Mouse (Mus musculus): ENCODE measurements around the gene Trim75. TPM values are rescaled to one million over a fixed set of nuclear protein-coding genes. Genes with fewer than 3 reads are reported as not detected.

The Trim75 gene
- polyA plus RNA-seq, 1 experiment from 2014 or later: not detected

GRCm38 (mm10) chr8:64983150-64983897 is 4.3 kb downstream of the Trim75 start:
- H3K4me1 ChIP-seq (replicated peaks; ENCODE audit: control insufficient read depth, insufficient read depth, low read length): no peaks in the 10 kb centered on the region
- no peak overlapping the region for H3K9ac ChIP-seq (ENCODE audit: low read depth, low read length)
- TF ChIP-seq CTCF (IDR thresholded peaks at IDR 0.05; ENCODE audit: low read depth): no peak
- H3K27ac ChIP-seq (ENCODE audit: low read depth, low read length): no peak overlapping the region
- no peak overlapping the region for H3K4me2 ChIP-seq (replicated peaks; ENCODE audit: low read depth)
- no peaks in the 10 kb centered on the region for H3K27me3 ChIP-seq (replicated peaks; ENCODE audit: control insufficient read depth, insufficient read depth, low read length)
- no peak for ATAC-seq
- WGBS: 77% methylated on average over 20 of the region's 20 CpGs
- no peak overlapping the region for H3K4me3 ChIP-seq (ENCODE audit: low read depth, low read length)
- no peaks in the 10 kb centered on the region for H3K9me3 ChIP-seq (ENCODE audit: control insufficient read depth)
- H3K36me3 ChIP-seq (ENCODE audit: control insufficient read depth, insufficient read depth): no peaks in the 10 kb centered on the region

GRCm38 (mm10) chr8:64962836-64963235 is 24.8 kb downstream of the Trim75 start:
- H3K4me1 ChIP-seq (replicated peaks; ENCODE audit: control insufficient read depth, insufficient read depth, low read length): no peaks in the 10 kb centered on the region
- no peak for ATAC-seq
- peaks cover 45% of the 10 kb centered on the region for H3K36me3 ChIP-seq (ENCODE audit: control insufficient read depth, insufficient read depth)
- peak; percentile 43; the same call in 1 of the 2 replicates for TF ChIP-seq CTCF (IDR thresholded peaks at IDR 0.05; ENCODE audit: low read depth)
- H3K27ac ChIP-seq (ENCODE audit: low read depth, low read length): no peak overlapping the region
- H3K9ac ChIP-seq (ENCODE audit: low read depth, low read length): no peak overlapping the region
- no peak overlapping the region for H3K4me3 ChIP-seq (ENCODE audit: low read depth, low read length)
- no peaks in the 10 kb centered on the region for H3K27me3 ChIP-seq (replicated peaks; ENCODE audit: control insufficient read depth, insufficient read depth, low read length)
- H3K4me2 ChIP-seq (replicated peaks; ENCODE audit: low read depth): no peak overlapping the region
- no peaks in the 10 kb centered on the region for H3K9me3 ChIP-seq (ENCODE audit: control insufficient read depth)

- no peak for TF ChIP-seq CTCF (IDR thresholded peaks at IDR 0.05; ENCODE audit: low read depth)
- H3K9ac ChIP-seq (ENCODE audit: low read depth, low read length): no peak overlapping the region
- no peak overlapping the region for H3K4me3 ChIP-seq (ENCODE audit: low read depth, low read length)
- no peaks in the 10 kb centered on the region for H3K9me3 ChIP-seq (ENCODE audit: control insufficient read depth)
- ATAC-seq: no peak
- no peaks in the 10 kb centered on the region for H3K4me1 ChIP-seq (replicated peaks; ENCODE audit: control insufficient read depth, insufficient read depth, low read length)
- no peak overlapping the region for H3K4me2 ChIP-seq (replicated peaks; ENCODE audit: low read depth)
- H3K27ac ChIP-seq (ENCODE audit: low read depth, low read length): no peak overlapping the region
- H3K36me3 ChIP-seq (ENCODE audit: control insufficient read depth, insufficient read depth): peaks cover 43% of the 10 kb centered on the region
- WGBS: 86% methylated on average over 9 of the region's 9 CpGs
- no peaks in the 10 kb centered on the region for H3K27me3 ChIP-seq (replicated peaks; ENCODE audit: control insufficient read depth, insufficient read depth, low read length)
Observed at GRCm38 (mm10) chr8:64959025-64959424, 28.6 kb downstream of the Trim75 start.

GRCm38 (mm10) chr8:64952101-64952500 is 35.5 kb downstream of the Trim75 start:
- no peaks in the 10 kb centered on the region for H3K27me3 ChIP-seq (replicated peaks; ENCODE audit: control insufficient read depth, insufficient read depth, low read length)
- H3K27ac ChIP-seq (ENCODE audit: low read depth, low read length): no peak overlapping the region
- WGBS: 89% methylated on average over 6 of the region's 6 CpGs
- no peaks in the 10 kb centered on the region for H3K36me3 ChIP-seq (ENCODE audit: control insufficient read depth, insufficient read depth)
- ATAC-seq: no peak
- no peaks in the 10 kb centered on the region; the same call in 1 of the 2 replicates for H3K4me1 ChIP-seq (replicated peaks; ENCODE audit: control insufficient read depth, insufficient read depth, low read length)
- H3K9me3 ChIP-seq (ENCODE audit: control insufficient read depth): no peaks in the 10 kb centered on the region
- H3K9ac ChIP-seq (ENCODE audit: low read depth, low read length): no peak overlapping the region
- no peak for TF ChIP-seq CTCF (IDR thresholded peaks at IDR 0.05; ENCODE audit: low read depth)
- no peak overlapping the region for H3K4me2 ChIP-seq (replicated peaks; ENCODE audit: low read depth)
- H3K4me3 ChIP-seq (ENCODE audit: low read depth, low read length): no peak overlapping the region

GRCm38 (mm10) chr8:64948371-64948770 is 39.3 kb downstream of the Trim75 start:
- Histone ChIP-seq H3K4me2 (replicated peaks; ENCODE audit: low read depth) (no peak overlapping the region), H3K27me3 (replicated peaks; ENCODE audit: control insufficient read depth, insufficient read depth, low read length) (no peaks in the 10 kb centered on the region; the same call in 1 of the 2 replicates), H3K9ac (ENCODE audit: low read depth, low read length) (no peak overlapping the region), H3K9me3 (ENCODE audit: control insufficient read depth) (no peaks in the 10 kb centered on the region), H3K4me3 (ENCODE audit: low read depth, low read length) (no peak overlapping the region), H3K36me3 (ENCODE audit: control insufficient read depth, insufficient read depth) (no peaks in the 10 kb centered on the region), H3K4me1 (replicated peaks; ENCODE audit: control insufficient read depth, insufficient read depth, low read length) (no peaks in the 10 kb centered on the region; the same call in 1 of the 2 replicates), H3K27ac (ENCODE audit: low read depth, low read length) (no peak overlapping the region)
- TF ChIP-seq CTCF (IDR thresholded peaks at IDR 0.05; ENCODE audit: low read depth): no peak
- no peak for ATAC-seq
- WGBS: 88% methylated on average over 1 of the region's 1 CpGs

GRCm38 (mm10) chr8:64947698-64948034 is 40.0 kb downstream of the Trim75 start:
- H3K4me1 ChIP-seq (replicated peaks; ENCODE audit: control insufficient read depth, insufficient read depth, low read length): no peaks in the 10 kb centered on the region; the same call in 1 of the 2 replicates
- peak overlapping the region; percentile 92 for H3K27ac ChIP-seq (ENCODE audit: low read depth, low read length)
- H3K9me3 ChIP-seq (ENCODE audit: control insufficient read depth): no peaks in the 10 kb centered on the region
- no peaks in the 10 kb centered on the region for H3K36me3 ChIP-seq (ENCODE audit: control insufficient read depth, insufficient read depth)
- no peaks in the 10 kb centered on the region; the same call in 1 of the 2 replicates for H3K27me3 ChIP-seq (replicated peaks; ENCODE audit: control insufficient read depth, insufficient read depth, low read length)
- H3K4me3 ChIP-seq (ENCODE audit: low read depth, low read length): peak overlapping the region; percentile 76
- ATAC-seq: no peak
- H3K9ac ChIP-seq (ENCODE audit: low read depth, low read length): peak overlapping the region; percentile 76
- 8% methylated on average over 10 of the region's 10 CpGs for WGBS
- peak overlapping the region; percentile 72 for H3K4me2 ChIP-seq (replicated peaks; ENCODE audit: low read depth)
- no peak for TF ChIP-seq CTCF (IDR thresholded peaks at IDR 0.05; ENCODE audit: low read depth)
